Mouse (Mus musculus) CH12.LX (cell line): Measurements from ENCODE around the gene Ankrd26.

Experiments used
- BHLHE40 ChIP-seq: IDR thresholded peaks from 2 replicates; pipeline ENCODE4 v1.6.1; 2011; ENCODE audit warnings: mild to moderate bottlenecking, low read depth, low read length, improper control_type of control experiment
- CTCF ChIP-seq, 2 experiments: IDR thresholded peaks in 1 of 2; conservative IDR thresholded peaks in 1 of 2; 2 replicates each; pipeline ENCODE4 v1.5.1; 2011 to 2012; ENCODE audit warnings: low read depth in 2 of 2, low read length in 2 of 2, improper control_type of control experiment in 1 of 2, inconsistent platforms in 1 of 2, mild to moderate bottlenecking in 1 of 2, moderate library complexity in 1 of 2
- GABPA ChIP-seq: IDR thresholded peaks from 2 replicates; pipeline ENCODE4 v1.6.1; 2012; ENCODE audit warnings: low read depth, low read length, improper control_type of control experiment, inconsistent platforms; ENCODE audit not compliant: insufficient replicate concordance
- NRF1 ChIP-seq: IDR thresholded peaks from 2 replicates; pipeline ENCODE4 v1.6.1; 2014; ENCODE audit warnings: low read depth, mild to moderate bottlenecking, inconsistent platforms, low read length, improper control_type of control experiment, moderate library complexity
- POLR2A ChIP-seq: IDR thresholded peaks from 2 replicates; pipeline ENCODE4 v1.6.1; 2011; ENCODE audit warnings: low read depth, mild to moderate bottlenecking, improper control_type of control experiment, low read length
- RCOR1 ChIP-seq: conservative IDR thresholded peaks from 2 replicates; pipeline ENCODE4 v1.6.1; 2012; ENCODE audit warnings: low read depth, mild to moderate bottlenecking, inconsistent platforms, low read length, improper control_type of control experiment
- SIN3A ChIP-seq: IDR thresholded peaks from 2 replicates; pipeline ENCODE4 v1.6.1; 2012; ENCODE audit warnings: low read length, improper control_type of control experiment, inconsistent platforms

DNA sequence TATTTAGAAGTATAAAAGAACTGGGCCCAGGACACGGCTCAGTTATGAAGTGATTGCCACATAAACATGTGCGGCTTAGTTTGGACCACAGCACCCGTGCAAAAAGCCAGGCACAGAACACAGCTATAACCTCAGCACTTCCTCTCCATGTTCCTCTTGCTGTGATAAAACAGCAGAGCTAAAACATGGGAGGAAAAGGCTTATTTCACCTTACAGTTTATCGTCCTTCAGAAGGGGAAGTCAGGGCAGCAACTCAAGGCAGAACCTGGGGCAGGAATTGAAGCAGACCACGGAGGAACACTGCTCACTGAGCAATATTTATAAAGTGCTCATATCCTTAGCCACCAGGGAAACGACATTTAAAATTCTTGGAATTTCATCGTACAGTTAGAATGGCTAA, 63.0 kb downstream of the Ankrd26 start:
- TF ChIP-seq SIN3A (no peak), CTCF (conservative IDR thresholded peaks at IDR 0.05 in 1 of 2, IDR thresholded peaks at IDR 0.05 in 1 of 2; ENCODE audit: low read depth in 2 of 2, low read length in 2 of 2) (no peak), GABPA (no peak), POLR2A (no peak), BHLHE40 (no peak), RCOR1 (no peak), NRF1 (no peak)
